Mouse (Mus musculus): ENCODE results near the gene Fbxo24. TPM values are rescaled to one million over a fixed set of nuclear protein-coding genes. Genes with fewer than 3 reads are reported as not detected.

The Fbxo24 gene
- under 1 TPM; 0.46 to 0.49 TPM for polyA plus RNA-seq (2017; shearing (Covaris generic))

GRCm38 (mm10) chr5:137628498-137629305 lies at the start of gene Fbxo24, which contains the start of the genes Lrch4 and Gm20605:
Gene Fbxo24 (minus strand): TSS chr5:137629002.
Gene Lrch4 (plus strand): TSS chr5:137629121.
Gene Gm20605 (plus strand): TSS chr5:137629175.
- ATAC-seq, result peak; percentile 86

- ATAC-seq, result no peak
Observed at GRCm38 (mm10) chr5:137677859-137678258, 49.1 kb upstream of the Fbxo24 start.

DNA sequence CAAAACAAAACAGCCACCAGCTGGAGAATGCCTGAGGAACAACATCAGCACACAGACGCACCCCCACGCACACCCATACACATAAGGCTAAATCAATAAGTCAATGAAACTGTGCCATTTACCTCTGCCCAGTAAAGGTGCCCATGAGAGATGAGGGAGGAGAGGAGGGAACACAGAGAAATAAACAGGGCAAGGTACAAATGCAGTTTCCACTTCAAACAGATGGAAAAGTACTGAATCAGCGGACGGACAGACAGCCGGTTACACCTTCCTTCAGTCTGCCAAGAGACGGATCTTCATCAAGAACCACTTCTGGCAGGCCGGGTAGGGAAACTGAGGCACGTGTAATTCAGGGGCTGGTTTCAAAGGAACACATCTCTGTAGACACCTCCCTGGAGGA lies 46.0 kb upstream of the Fbxo24 start:
- ATAC-seq, result no peak

- ATAC-seq, result no peak
Observed at GRCm38 (mm10) chr5:137673015-137673414, 44.2 kb upstream of the Fbxo24 start.

DNA sequence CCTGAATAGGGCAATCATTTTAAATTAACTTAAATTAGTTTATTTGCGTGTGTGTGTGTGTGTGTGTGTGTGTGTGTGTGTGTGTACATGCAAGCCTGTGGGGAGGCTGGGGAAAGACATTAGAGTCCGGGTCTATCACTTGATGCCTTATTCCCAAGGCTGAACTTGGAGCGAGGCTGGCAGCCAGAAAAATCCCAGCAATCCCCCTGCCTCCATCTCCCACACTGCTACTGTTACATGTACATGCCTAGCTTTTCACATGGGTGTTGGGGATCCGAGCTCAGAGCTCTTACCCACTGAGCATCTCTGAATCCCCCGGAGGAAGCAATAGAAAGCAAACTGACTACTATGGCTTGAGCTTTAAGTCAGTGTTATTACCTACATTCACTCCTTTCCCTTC lies 43.6 kb upstream of the Fbxo24 start:
- no peak for ATAC-seq

DNA sequence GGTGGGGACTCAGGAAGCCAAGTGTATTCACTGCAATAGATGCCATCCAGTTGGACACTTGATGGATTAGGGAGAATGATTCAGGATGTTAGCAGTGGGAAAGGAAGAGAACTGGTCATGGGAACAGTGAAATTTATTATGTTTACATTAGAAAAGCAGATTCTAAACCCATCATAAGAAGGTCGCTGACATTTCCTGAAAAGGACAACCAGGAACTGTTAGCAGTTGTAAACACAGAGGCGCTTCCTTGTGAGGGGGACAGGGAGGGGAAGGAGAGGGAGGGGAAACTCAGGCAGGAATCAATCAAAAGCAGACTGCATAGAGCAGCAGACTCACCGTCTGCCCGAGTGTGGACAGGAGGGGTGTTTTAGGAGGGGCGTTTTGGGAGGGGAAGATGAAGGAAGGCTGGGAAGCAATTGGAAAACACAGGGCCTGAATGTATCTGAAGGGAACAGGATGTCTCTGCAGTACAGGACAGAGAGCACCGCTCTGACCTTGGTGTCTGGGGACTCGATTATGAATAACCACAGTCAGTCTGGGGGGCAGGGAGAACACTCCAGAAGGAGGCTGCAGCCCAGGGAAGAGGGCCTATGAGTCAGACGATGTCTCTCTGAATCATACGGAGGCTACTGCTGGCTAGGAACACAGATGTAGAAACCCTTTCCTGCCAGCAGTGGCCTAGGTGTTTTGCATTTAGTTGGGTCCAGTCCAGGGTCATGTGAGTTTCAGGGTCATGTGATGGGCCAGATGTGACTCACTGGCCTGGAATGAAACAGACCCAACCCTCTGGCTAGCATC lies 42.8 kb upstream of the Fbxo24 start:
- no peak for ATAC-seq

DNA sequence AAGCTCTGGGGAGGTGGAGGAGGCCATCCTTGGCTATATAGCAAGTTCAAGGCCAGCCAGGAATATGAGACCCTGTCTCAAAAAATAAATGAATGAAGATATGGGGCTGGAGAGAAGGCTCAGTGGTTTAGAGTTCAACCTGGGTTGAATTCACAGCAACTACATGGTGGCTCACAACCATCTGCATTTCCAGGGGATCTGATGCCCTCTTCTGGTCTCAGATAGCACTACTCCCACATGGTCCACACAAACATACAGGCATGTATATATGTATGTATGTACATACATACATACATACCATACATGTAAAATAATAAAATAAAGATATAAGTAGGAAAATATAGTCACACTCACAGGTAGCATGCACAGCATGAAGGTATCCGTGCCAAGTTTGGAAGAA lies 41.4 kb upstream of the Fbxo24 start:
- no peak for ATAC-seq

DNA sequence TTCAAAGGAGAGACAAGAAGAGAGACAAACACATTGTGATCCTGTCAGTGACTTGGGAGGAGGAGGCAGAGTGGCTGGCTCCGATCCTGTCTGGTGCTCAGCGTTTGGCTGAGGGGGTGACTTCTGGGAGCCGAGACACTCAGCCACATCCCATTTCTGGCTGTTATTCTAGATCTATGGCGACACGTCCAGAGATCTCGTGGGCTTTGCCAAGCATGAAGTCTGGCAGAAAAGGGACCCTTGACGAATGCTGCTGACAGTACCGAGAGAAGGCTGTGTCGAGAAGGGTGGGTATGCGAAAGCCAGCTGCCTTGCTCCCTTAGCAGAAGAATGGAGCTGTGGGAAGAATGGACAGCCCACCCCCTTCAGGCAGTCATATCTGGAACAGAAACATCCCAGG lies 40.2 kb upstream of the Fbxo24 start:
- no peak for ATAC-seq

GRCm38 (mm10) chr5:137663057-137663456 lies 34.3 kb upstream of the Fbxo24 start:
- no peak for ATAC-seq

DNA sequence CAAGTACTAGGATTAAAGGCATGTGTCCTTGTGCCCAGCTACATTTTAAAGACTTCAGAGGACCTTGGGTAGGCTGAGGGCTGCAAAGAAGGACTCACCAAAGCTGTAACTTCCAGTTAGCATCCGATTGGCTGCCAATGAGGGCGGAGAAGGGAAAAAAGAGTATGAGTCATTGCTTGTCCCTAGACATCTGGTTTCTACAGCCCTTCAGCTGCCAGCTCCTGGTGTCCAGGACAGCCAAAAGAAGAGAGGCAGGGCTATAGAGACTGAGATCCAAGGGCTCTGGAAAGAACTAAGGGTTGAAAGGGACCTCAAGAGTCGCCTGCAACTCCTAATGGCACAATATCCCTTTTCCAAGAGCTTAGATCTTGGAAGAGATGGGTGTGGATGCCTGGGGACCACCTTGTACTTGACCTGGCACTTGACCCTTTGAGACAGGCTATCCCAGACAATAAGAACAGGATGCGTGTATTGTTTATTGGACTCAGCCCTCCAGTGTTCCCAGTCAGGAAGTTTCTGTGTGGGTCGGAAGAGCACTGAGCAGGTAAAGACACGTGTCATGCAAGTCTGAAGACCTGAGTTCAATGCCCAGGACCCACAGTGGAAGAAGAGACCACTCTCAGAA lies 31.4 kb upstream of the Fbxo24 start:
- ATAC-seq, result no peak

- peak; percentile 79 for ATAC-seq
Observed at GRCm38 (mm10) chr5:137656977-137657376, 28.2 kb upstream of the Fbxo24 start.

- no peak for ATAC-seq
Observed at GRCm38 (mm10) chr5:137654746-137655145, 25.9 kb upstream of the Fbxo24 start.

GRCm38 (mm10) chr5:137653366-137653765 lies 24.6 kb upstream of the Fbxo24 start:
- ATAC-seq, result no peak

- peak; percentile 48 for ATAC-seq
Observed at GRCm38 (mm10) chr5:137652474-137652873, 23.7 kb upstream of the Fbxo24 start.

- ATAC-seq, result no peak
Observed at GRCm38 (mm10) chr5:137649669-137650571, 21.1 kb upstream of the Fbxo24 start.

DNA sequence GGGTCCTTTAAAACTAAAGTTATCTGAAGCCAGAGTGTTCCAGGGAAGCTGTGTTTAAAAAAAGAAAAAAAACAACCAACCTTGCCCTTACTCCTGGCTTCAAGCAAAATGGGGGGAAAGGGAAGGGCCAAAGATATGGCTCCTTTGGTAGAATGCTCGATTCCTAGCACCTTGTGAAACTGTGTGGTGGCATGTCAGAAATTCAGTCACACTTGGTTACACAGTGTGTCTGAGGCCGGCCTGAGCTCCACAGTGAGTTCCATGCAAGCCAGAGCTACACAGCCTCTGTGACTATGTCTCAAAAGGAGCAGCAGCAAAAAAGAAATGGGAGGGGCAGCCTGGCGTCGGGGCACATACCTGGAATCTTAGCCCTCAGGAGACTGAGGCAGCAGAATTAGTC lies 20.4 kb upstream of the Fbxo24 start:
- ATAC-seq, result no peak

GRCm38 (mm10) chr5:137647827-137648601 lies 19.2 kb upstream of the Fbxo24 start:
- peak; percentile 89 for ATAC-seq

DNA sequence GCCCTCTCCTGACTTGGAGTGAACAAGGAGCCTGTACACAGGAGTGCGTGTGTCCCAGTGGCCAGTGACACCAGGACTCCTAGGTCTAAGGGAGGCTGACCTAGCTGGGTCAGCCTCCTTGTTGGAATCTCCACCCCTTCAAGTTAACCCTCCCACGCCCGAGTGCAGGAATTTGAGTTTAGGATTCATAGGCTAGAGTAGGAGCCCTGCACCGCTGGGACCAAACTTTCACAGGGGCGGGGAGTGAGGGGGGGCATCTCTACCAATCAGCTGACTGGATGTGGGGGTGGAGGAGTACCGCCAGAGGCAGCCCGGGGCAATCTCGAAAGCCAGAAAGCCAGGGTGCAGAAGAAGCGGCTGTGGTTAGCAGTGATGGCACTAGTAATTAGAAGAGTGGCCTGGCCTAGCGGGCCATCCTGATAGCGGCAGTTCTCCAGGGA lies 16.9 kb upstream of the Fbxo24 start, which contains the start of gene Irs3:
Gene Irs3 (minus strand): TSS at position 63 of the 440 bp plus-strand sequence.
- ATAC-seq, result no peak

DNA sequence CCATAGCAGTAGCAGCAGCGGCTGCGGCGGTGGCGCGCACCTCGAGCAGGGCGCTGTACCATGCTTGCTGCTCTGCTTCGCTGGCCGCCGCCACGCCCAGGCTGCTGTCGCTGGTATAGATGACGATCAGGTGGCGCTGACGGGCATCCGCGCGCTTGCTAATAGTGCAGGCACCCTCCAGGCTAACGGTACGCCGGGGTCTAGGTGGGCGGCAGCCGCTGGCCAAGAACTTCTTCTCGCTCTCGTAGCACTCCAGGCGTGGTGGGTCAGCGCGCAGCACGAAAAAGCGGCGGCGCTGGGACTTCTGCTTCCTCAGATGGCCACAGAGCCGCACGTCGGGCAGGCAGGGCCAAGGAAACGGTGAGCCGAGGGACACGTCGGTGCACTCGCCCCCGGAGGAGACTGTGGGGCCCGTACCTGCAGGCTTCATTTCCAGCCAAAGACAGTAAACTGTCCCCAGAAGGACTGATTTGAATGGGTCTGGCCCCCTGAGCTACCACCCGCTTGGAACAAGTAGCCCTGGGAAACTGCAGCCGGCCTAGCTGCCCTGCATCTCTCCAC lies 16.4 kb upstream of the Fbxo24 start:
- ATAC-seq, result peak; percentile 60

DNA sequence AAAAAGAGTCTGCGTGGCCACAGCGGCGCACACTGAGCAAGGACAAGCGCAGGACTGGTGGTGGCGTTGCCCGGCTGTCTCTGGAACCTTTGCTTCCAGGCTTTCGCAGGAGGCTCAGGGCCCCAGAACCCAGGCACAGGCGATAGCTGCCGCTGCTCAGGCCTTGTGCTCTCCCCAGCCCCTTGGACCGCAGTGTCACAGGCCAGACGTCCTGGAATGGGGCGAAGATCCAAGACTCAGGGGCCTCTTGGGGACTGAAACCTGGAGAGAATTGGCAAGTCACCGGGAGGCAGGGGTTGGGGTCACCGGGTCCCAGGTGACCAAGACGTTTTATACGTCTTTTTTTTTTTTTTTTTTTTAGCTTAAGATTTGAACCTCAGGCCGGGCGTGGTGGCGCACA lies 15.7 kb upstream of the Fbxo24 start:
- ATAC-seq, result no peak

DNA sequence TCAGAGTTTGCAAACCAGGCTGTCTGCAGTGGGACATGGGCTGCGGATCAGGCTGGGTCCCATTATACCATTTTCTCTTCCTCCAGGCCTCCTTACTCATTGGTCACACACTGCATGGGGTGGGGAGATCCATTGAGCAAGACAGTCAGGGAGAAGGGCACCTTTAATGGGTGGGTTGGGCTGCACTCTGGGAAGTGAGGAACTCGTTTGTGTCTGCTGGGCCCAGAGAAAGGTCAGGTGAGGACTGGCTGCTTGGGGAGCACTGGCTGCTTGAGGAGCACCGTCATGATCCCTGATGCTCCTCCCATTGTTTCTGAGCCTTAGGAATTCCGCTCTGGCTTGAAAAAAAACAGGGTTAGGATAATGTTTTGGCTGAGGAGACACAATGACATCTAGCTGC lies 14.1 kb upstream of the Fbxo24 start:
- no peak for ATAC-seq

Data from CD4-positive, CD25-positive, alpha-beta regulatory T cell, adult 4 months (primary cell).